Mouse (Mus musculus) brain, embryonic 14.5 days (tissue): ENCODE results near the gene Csad.

Source experiments
- CTCF ChIP-seq: fragments of 200-500 bp; IDR thresholded peaks from 2 replicates; pipeline ENCODE4 v1.5.1; 2012; ENCODE audit warnings: inconsistent platforms, mild to moderate bottlenecking, moderate library complexity, borderline replicate concordance; ENCODE audit not compliant: insufficient read depth, insufficient read length; ENCODE audit errors: extremely low read depth
- POLR2A ChIP-seq: fragments of 200-500 bp; IDR thresholded peaks from 2 replicates; pipeline ENCODE4 v1.6.1; 2012; ENCODE audit warnings: mild to moderate bottlenecking, inconsistent platforms, borderline replicate concordance; ENCODE audit not compliant: poor library complexity, insufficient read depth, insufficient read length, severe bottlenecking; ENCODE audit errors: extremely low read depth

DNA sequence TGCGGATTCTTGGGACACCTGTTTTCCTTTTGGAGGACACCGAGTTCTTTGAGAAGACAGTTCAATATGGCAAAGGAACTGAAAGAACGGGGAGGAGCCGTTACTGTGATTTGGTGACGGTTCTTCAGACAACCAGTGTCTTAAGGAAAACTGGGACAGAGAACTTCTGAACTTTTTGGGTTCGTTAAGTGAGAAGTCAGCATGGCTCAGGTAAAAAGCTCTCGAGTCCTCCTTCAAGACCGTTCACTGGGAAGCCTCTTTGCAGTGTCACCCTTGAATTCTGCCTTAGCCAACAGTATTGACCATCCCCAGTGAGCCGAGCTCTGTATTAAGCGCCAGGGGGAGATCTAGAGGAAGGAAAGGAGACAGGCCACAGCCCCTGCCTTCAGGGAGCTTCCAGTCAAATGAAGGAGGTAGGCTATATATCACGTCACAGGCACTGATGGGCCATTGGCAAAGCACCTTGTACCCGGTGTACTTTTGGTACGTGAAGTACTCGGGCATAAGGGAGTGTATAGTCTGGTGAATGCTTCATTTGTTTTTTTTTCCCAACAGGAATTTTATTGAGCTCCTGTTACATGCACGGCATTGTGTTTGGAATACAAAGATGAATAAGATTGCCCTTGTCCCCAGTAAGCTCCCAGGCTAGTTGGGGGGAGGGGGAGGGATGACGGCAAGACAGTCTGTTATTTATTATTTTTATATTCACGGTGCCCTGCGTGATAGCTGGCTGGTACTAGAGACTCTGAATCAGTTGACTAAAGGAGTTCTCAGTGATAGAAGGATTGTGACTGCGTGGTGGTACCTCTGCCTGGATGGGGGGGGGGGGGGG is at the start of gene Csad:
- TF ChIP-seq POLR2A: no peak
- no peak for TF ChIP-seq CTCF
